Mouse (Mus musculus): Measurements from ENCODE around the gene Mfsd13b.

GRCm38 (mm10) chr7:121018778-121019177 lies 36.5 kb downstream of the Mfsd13b start:
- no peak for TF ChIP-seq CTCF (IDR thresholded peaks at IDR 0.05; ENCODE audit: low read depth)
- TF ChIP-seq EP300 (IDR thresholded peaks at IDR 0.05; ENCODE audit: low read depth), result no peak

Measured in heart, postnatal 0 days (tissue).